Mouse (Mus musculus) midbrain, embryonic 10.5 days (tissue): Measurements from ENCODE around the gene Gm49325. TPM values are rescaled to one million over a fixed set of nuclear protein-coding genes. Genes with fewer than 3 reads are reported as not detected.

Source experiments
- DNase-seq: peaks from one replicate; pipeline ENCODE4 v3.0.0-alpha.2; 2017; ENCODE audit warnings: low spot score
- H3K27ac ChIP-seq: fragments of 300-500 bp; sonication (generic); replicated peaks from 2 replicates; pipeline ENCODE4 v1.5.1; 2016; ENCODE audit warnings: mild to moderate bottlenecking
- H3K27me3 ChIP-seq: fragments of 300-500 bp; sonication (generic); 2 replicates; pipeline ENCODE4 v1.6.1; 2016; ENCODE audit warnings: low read depth, mild to moderate bottlenecking; ENCODE audit not compliant: poor library complexity, severe bottlenecking
- H3K36me3 ChIP-seq: fragments of 300-500 bp; sonication (generic); 2 replicates; pipeline ENCODE4 v1.6.1; 2016; ENCODE audit warnings: mild to moderate bottlenecking, moderate library complexity
- H3K4me1 ChIP-seq: fragments of 300-500 bp; sonication (generic); 2 replicates; pipeline ENCODE4 v1.6.1; 2016
- H3K4me3 ChIP-seq: fragments of 300-500 bp; sonication (generic); 2 replicates; pipeline ENCODE4 v1.5.1; 2016; ENCODE audit warnings: mild to moderate bottlenecking, moderate library complexity
- H3K9me3 ChIP-seq: fragments of 300-500 bp; sonication (generic); replicated peaks from 2 replicates; pipeline ENCODE4 v1.6.1; 2016; ENCODE audit warnings: mild to moderate bottlenecking
- WGBS: fragments of 180-500 bp; shearing (Covaris S2); methylation state at CpG from one replicate; pipeline ENCODE4 v1.1.7; 2016; 5-methylcytosine and 5-hydroxymethylcytosine counted together
- polyA plus RNA-seq: library from polyadenylated mRNA; unstranded; fragments of >200 nt; fragmentation: Nextera tagmentation; extraction: Ambion mirVana; gene quantifications from 2 replicates; pipeline ENCODE4 v1.2.1, GENCODE M21; 2016

Gm49325 gene
- polyA plus RNA-seq, 1 experiment from 2014 or later: 2.2 TPM

GRCm38 (mm10) chr10:77636234-77636922 lies 30.4 kb downstream of the Gm49325 start:
- Histone ChIP-seq H3K36me3 (peaks cover 91% of the 10 kb centered on the region), H3K9me3 (no peaks in the 10 kb centered on the region), H3K27ac (no peak overlapping the region), H3K27me3 (no peaks in the 10 kb centered on the region), H3K4me3 (no peak overlapping the region), H3K4me1 (peaks cover 10% of the 10 kb centered on the region; the same call in 1 of the 2 replicates)
- WGBS: 93% methylated on average over 7 of the region's 7 CpGs
- no peak for DNase-seq

DNA sequence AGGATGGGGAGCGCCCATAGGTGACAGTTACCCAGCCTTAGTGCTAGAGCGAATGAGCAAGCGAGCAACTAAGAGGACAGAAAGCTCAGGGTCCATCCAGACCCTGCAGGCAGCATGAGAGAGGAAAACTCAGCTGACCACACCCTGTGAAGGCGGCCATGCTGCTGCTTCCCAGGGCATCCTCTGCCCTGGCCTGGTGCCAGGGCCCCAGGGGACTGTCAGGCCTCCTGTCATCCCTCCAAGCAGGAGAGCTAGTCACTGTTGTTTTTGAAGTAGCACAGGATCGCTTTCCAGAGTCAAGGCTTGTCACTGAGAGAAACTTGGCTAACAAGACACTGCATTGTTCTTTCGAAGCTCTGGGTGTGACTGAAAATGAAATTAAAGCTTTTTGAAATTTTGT lies 33.0 kb downstream of the Gm49325 start:
- DNase-seq: no peak
- peaks cover 93% of the 10 kb centered on the region for H3K36me3 ChIP-seq
- H3K27me3 ChIP-seq: no peaks in the 10 kb centered on the region
- no peak overlapping the region for H3K4me3 ChIP-seq
- peaks cover 9% of the 10 kb centered on the region; the same call in 1 of the 2 replicates for H3K4me1 ChIP-seq
- H3K27ac ChIP-seq: no peak overlapping the region
- 90% methylated on average over 6 of the region's 6 CpGs for WGBS
- H3K9me3 ChIP-seq: no peaks in the 10 kb centered on the region

GRCm38 (mm10) chr10:77643160-77643559 lies 37.2 kb downstream of the Gm49325 start:
- no peak overlapping the region for H3K4me3 ChIP-seq
- 90% methylated on average over 7 of the region's 7 CpGs for WGBS
- no peaks in the 10 kb centered on the region for H3K27me3 ChIP-seq
- no peaks in the 10 kb centered on the region for H3K9me3 ChIP-seq
- H3K36me3 ChIP-seq: peaks cover 84% of the 10 kb centered on the region
- no peak overlapping the region for H3K27ac ChIP-seq
- H3K4me1 ChIP-seq: 0 out of 2 replicates have a peak, but pooled peaks cover 3% of the 10 kb centered on the region
- DNase-seq: no peak

DNA sequence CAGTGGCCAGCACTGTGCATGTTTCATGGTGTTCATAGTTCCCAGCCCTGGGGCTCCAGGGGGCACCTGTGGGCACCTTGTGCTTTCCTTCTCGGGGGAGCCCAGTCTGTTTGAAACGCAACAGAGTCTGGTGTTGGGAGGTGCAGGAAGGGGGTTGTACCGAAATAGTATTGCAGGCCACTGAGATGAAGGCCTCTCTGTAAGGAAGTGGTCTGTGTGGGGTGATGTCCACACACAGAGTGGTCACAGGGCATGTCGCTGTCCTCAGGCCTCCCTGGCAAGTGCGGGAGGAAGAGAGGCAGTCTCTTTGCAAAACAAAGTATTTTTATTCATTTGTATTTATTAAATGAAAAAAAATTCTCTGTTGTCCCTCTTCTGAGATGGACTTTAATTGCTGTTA lies 39.6 kb downstream of the Gm49325 start:
- H3K9me3 ChIP-seq: no peaks in the 10 kb centered on the region
- H3K27me3 ChIP-seq: no peaks in the 10 kb centered on the region
- H3K27ac ChIP-seq: no peak overlapping the region
- DNase-seq: no peak
- 96% methylated on average over 5 of the region's 5 CpGs for WGBS
- no peak overlapping the region for H3K4me3 ChIP-seq
- peaks cover 65% of the 10 kb centered on the region for H3K36me3 ChIP-seq
- H3K4me1 ChIP-seq: peaks cover 4% of the 10 kb centered on the region; the same call in 1 of the 2 replicates

- WGBS: 77% methylated on average over 1 of the region's 1 CpGs
- Histone ChIP-seq H3K4me1 (peaks cover 4% of the 10 kb centered on the region; the same call in 1 of the 2 replicates), H3K36me3 (peaks cover 46% of the 10 kb centered on the region), H3K27me3 (no peaks in the 10 kb centered on the region), H3K9me3 (no peaks in the 10 kb centered on the region), H3K27ac (no peak overlapping the region), H3K4me3 (no peak overlapping the region)
- DNase-seq: no peak
Observed at GRCm38 (mm10) chr10:77647461-77647860, 41.5 kb downstream of the Gm49325 start.

- no peak for DNase-seq
- Histone ChIP-seq H3K27me3 (no peaks in the 10 kb centered on the region), H3K4me3 (no peak overlapping the region), H3K4me1 (peaks cover 4% of the 10 kb centered on the region; the same call in 1 of the 2 replicates), H3K9me3 (no peaks in the 10 kb centered on the region), H3K36me3 (peaks cover 41% of the 10 kb centered on the region), H3K27ac (no peak overlapping the region)
- WGBS: 91% methylated on average over 8 of the region's 8 CpGs
Observed at GRCm38 (mm10) chr10:77647901-77648300, 41.9 kb downstream of the Gm49325 start.

DNA sequence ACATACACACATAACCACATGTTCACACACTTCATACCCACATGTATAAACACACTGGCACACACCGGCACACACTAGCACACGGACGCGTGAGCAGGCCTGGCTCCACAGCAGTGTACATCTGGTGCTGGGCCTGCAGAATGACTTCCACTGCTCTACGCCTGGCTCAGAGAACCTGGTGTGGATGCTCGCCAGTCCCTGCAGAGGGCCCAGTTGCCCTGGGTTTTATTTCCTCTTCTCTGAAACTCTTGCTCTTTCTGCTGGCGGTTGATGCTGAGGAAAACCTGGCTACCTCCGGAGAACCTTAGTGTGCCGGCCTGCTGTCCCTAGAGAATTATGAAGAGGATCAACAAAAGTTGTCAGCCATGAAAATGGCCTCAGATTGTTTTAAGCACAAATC lies 46.0 kb downstream of the Gm49325 start:
- 91% methylated on average over 9 of the region's 9 CpGs for WGBS
- Histone ChIP-seq H3K36me3 (no peaks in the 10 kb centered on the region; the same call in 1 of the 2 replicates), H3K27me3 (no peaks in the 10 kb centered on the region), H3K4me1 (peaks cover 4% of the 10 kb centered on the region; the same call in 1 of the 2 replicates), H3K9me3 (no peaks in the 10 kb centered on the region), H3K27ac (no peak overlapping the region), H3K4me3 (no peak overlapping the region)
- DNase-seq: no peak

DNA sequence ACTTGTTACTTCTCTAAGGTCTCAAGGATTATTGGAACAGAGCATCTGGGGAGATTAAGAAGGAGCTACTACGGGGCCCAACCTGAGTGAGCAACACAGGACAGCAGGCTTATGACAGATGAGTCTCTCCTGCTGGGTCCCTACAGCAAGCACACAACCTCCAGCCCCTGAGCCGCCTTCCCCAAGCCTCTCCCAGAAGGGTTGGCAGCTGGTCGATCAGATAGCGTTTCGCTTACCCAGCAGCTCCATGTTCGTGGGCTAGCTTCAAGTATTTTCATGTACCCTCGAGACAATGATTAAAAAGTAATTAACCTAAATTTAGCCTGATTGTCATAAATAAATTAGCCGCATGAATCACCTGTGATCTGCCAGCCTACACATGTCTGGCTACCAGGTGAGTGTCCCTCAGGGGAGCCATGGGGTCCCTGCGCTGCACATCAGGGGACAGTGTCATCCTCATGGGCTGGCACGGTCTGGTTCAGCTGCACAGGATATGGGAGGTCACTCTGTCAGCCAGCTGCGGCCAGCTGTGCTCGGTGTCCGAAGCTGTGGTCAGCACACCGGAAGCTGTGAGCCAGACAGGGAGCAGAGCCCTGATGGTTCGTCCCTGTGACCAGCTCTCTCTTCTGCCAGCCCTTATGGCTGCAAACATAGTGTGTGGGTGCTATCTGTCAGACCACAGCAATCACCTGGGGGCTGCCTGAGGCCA lies 52.4 kb downstream of the Gm49325 start:
- DNase-seq: no peak
- Histone ChIP-seq H3K9me3 (no peaks in the 10 kb centered on the region; the same call in 1 of the 2 replicates), H3K4me3 (no peak overlapping the region), H3K4me1 (no peaks in the 10 kb centered on the region), H3K27ac (no peak overlapping the region), H3K27me3 (no peaks in the 10 kb centered on the region), H3K36me3 (no peaks in the 10 kb centered on the region)
- 83% methylated on average over 15 of the region's 15 CpGs for WGBS

DNA sequence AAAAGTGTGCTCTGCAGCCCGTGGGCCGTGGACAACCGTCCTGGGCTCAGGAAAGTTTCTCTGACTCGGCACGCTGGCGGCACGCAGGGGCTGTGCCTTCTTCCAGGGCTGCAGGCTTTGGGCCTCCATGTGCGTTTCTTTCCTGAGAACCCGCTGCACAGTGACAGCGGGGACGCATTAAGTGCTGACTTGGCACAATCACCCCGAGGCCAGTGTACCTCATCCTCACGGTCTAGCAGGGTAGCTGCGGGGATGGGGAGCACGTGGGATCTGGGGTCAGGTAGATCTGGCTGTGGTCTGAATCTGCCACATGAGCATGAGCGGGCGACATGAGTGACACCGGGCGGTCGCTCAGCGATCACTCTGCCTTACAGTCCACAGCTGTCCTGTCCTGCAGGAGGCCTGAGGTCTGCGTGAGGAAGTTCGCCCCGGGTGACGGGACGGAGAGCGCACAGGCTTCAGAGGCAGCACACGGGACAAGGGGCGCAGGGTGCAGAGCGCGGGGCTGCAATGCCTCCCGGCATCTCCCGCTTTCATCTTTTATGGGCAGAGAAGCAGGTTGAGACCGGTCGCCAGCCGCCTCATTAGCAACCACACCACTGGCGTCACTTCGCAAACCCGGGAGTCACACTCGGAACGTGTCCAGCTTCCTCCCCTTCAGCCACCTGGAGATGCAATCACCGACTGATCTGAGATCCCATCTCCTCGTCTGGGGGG lies 58.1 kb downstream of the Gm49325 start:
- no peaks in the 10 kb centered on the region; the same call in 1 of the 2 replicates for H3K9me3 ChIP-seq
- DNase-seq: no peak
- 58% methylated on average over 43 of the region's 43 CpGs for WGBS

DNA sequence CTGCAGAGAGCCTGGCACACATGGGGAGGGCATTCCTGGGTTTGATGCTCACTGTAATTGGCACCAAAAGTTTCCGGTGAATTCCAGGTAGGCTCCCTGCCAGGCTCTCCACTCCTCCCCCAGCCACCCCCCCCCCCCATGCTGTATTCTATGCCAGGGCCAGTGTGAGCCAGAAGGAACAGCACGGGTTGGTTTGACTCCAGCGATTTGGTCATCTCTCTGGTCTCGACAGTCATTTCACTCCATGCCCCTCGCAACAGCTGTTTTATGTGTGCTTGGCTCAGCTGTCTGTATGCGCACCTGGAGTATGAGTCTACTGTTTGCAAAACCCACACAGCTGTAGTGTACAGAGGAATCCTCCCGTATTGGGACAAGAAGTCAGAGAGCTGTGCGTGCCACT lies 60.3 kb downstream of the Gm49325 start:
- Histone ChIP-seq H3K9me3 (no peaks in the 10 kb centered on the region; the same call in 1 of the 2 replicates), H3K36me3 (no peaks in the 10 kb centered on the region), H3K4me3 (no peak overlapping the region), H3K4me1 (no peaks in the 10 kb centered on the region), H3K27me3 (no peaks in the 10 kb centered on the region), H3K27ac (no peak overlapping the region)
- WGBS: 87% methylated on average over 8 of the region's 8 CpGs
- DNase-seq: no peak

More for the DNA sequence above, 58.1 kb downstream of the Gm49325 start:
- Histone ChIP-seq H3K27me3 (no peaks in the 10 kb centered on the region), H3K4me1 (no peaks in the 10 kb centered on the region), H3K36me3 (no peaks in the 10 kb centered on the region), H3K4me3 (no peak overlapping the region), H3K27ac (no peak overlapping the region)

- Histone ChIP-seq H3K4me1 (no peaks in the 10 kb centered on the region), H3K9me3 (no peaks in the 10 kb centered on the region), H3K36me3 (no peaks in the 10 kb centered on the region), H3K27me3 (no peaks in the 10 kb centered on the region), H3K27ac (no peak overlapping the region), H3K4me3 (no peak overlapping the region)
- 87% methylated on average over 4 of the region's 4 CpGs for WGBS
- no peak for DNase-seq
Observed at GRCm38 (mm10) chr10:77667402-77667801, 61.4 kb downstream of the Gm49325 start.

GRCm38 (mm10) chr10:77670710-77671109 lies 64.7 kb downstream of the Gm49325 start:
- peaks cover 11% of the 10 kb centered on the region for H3K4me1 ChIP-seq
- peaks cover 8% of the 10 kb centered on the region for H3K27me3 ChIP-seq
- no peaks in the 10 kb centered on the region for H3K36me3 ChIP-seq
- 82% methylated on average over 4 of the region's 4 CpGs for WGBS
- 0 out of 2 replicates have a peak overlapping the region, but pooled peaks have one; percentile 30 for H3K27ac ChIP-seq
- DNase-seq: no peak
- no peak overlapping the region for H3K4me3 ChIP-seq
- no peaks in the 10 kb centered on the region for H3K9me3 ChIP-seq
